Mouse (Mus musculus) layer of hippocampus, postnatal 36 days (tissue): Measurements from ENCODE around the gene C8b. TPM values are rescaled to one million over a fixed set of nuclear protein-coding genes. Genes with fewer than 3 reads are reported as not detected.

Experiments used
- DNase-seq, 2 experiments: peaks; one replicate each; pipeline ENCODE4 v3.0.0; 2022
- total RNA-seq, 2 experiments: library from RNA; stranded (reverse); gene quantifications; 2 replicates each; pipeline ENCODE4 v1.2.3; 2021

Gene C8b
- not detected for total RNA-seq

DNA sequence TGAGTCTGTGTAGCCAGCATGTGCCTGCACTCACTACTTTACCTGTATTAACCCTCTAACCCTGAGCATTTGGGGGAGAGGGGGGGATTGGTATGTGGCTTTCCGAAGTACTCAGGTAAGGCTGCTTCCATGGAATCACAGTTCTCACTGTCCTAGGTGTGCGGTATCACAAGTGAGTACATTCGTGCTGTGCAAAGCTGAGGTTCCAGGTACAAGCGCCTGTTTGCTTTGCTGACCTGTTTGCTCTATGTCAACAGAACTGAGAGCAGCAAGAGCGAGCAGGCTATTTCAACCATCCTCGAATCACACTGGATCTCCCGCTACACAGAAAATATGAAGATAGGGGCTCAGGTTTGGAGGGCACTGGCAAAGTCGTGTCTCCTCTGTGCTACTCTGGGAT lies at the start of gene C8b:
C8b (plus strand) TSS at position 253 of the 400 bp plus-strand sequence.
- DNase-seq = no peak

DNA sequence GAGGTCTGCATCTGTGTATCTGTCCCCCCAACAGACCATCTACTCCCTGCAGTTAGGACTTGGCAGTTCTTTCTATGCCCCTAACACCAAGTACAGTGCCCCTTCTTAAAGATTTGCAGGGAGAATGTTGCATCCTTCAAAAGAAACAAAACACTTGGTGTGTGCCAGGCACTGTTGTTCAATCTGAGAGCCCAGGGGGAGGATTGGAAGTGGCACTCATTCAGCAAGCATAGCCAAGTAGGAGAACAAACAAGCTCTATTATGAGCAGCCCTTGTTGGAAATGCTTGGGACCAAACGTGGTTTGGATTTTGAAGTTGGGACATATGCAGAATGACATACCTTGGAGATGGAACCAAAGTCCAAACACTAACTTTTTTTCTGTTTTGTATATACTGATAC lies 49.6 kb upstream of the C8b start:
- no peak for DNase-seq

DNA sequence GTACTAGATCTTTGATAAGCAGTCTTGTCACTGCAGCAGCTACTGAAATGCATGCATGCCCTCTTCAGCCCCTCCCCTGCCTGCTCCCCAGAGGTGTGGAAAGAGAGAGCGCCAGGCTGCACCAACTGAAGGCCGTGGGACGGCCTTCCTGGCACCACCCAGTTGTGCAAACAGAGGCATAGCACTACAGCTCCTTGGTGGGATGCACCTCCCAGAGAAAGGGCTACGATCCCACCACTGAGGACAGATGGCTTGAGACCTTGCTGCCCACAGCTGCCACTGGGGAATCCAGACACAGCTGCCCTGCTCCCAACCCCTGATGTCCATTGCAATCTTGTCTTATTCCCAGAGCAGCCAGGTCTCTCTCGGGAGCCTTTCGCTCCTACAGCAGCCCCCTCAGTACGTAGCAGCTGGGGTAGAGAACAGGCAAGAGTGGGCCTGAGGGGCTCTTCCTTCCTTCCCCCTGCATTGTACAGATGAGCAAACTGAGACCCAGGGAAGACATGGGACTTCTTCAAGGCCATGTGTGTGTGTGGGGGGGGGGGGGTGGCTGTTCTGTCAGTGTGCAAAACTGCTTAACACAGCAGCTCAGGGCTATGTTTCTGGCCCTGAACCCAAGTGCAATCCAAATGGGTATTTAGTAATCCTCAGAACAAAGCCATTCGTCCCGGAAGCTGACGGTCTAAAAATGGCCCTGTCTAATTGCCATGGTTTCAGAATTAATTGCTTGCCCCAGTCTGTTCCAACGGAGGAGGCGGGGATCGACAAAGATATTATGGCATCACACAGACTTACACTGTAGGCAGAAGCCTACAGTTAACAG lies 46.9 kb upstream of the C8b start:
- peak; percentile 59 to 64 for DNase-seq

DNA sequence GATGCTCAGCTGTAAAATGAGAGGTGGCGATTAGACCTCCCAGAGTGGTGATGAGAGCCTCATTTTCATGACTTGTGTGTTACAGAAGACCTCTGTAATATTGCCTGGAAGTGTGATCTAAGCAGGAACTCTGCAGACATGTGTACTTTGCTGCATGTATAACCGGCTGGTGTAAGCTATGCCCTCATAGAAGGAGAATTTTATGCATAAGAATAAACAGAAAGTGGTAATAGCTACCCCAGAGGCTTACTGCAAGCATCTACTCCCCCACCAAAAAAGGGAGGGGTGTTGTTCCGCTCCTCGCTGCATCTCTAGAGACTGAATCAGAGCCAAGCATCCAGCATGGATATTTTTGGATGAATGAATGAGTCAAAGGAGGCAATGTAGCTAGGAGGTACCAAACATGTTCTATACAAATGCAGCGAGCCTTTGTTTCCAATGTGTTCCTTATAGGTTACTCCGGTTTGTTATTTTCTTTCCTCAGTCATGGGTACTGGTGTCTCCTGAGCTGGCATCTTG lies 42.5 kb upstream of the C8b start:
- no peak for DNase-seq

DNA sequence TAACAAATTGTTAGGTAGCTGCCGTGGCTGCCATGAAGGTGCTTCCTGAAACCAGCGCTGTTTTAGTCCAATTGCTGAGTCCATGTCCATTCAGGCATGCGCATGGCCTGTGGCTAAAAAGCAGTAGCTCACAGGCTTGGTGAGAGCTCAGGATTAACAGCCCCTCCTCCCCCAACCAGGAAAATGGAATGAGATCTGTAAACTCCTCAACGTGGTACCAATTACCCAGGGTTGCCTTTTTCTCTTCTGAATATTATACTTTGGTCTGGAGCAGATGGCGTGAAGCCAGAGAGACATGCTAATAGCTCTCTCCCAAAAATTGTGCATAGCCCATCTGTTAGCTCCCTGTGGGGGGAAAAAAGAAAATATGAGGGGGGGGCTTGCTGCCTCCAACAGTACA lies 41.9 kb upstream of the C8b start:
- DNase-seq = no peak

DNA sequence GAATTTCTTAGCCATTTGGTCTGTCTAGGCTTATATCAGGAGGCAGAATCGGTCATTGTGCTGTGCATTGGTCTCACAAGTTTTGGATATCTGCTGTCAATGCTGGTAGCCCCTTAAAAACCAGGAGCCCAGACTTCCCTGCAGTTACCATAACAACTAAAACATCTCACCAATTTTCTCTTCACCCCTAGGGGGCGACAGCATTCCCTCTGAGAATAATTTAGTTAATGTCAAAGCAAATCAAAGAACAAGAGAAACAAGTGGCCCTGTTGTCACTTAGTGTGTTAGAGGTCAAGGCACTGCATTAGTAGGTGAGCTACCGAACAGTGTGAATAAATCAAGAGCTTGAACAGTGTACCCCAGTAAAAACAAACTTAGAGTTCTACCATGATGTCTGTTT lies 40.4 kb upstream of the C8b start:
- DNase-seq = no peak

DNA sequence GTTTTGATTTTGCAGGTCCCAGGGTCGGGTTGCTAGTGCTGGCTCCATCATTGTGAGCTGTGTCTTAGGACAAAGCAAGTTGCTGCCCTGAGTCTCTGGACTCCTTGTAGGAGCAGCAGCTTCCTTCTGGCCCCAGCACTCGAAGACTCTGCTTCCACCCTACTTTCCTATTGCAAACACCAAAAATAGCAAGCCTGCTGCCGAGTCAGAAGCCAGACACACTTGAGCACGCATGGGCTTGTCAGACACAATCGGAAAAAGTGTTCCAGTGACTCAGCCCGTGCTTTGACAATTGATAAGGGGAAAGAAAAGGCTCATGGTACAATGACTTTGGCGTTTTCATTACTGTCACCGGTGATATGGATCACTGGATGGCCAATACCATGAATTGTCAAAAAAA lies 36.9 kb upstream of the C8b start:
- no peak for DNase-seq

DNA sequence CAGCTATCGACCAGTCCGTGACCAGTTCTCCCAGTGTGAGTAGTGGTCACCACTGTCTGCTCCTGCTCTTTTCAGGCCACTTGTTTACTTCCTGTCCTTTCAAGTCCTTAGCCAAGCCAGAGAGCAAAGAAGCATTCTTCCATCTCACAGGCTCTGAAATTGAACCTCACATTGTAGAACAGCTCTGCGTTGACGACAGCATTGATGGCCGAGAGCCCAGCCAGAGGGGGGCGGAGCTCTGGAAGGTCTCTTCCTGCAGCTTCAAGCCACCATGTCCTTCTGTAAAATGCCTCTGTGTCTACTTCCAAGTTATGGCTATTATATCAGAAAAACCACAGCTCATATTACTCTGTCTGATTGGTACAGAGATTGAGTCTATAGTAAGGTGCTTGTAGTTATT lies 19.6 kb upstream of the C8b start:
- DNase-seq = peak; percentile 20 to 31

DNA sequence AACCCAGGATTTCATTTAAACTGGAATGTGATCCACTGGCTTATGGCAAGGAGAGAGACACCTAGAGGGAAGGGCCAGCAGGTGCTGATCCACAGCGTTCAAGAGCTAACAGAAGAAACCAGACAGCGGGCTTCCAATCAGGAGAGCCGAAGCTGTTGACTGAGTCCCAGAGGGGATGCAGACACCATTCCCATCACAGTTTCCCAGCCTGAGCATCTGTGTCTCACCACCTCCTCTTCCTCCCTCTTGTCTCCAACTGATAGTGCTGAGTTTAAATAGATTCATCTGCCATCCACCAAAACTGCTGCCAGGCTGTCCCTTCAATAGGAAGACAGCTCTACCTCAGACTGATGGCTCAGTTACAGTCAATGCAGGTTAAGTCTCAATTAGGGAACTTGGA lies 12.0 kb upstream of the C8b start:
- peak; percentile 19 to 23 for DNase-seq

DNA sequence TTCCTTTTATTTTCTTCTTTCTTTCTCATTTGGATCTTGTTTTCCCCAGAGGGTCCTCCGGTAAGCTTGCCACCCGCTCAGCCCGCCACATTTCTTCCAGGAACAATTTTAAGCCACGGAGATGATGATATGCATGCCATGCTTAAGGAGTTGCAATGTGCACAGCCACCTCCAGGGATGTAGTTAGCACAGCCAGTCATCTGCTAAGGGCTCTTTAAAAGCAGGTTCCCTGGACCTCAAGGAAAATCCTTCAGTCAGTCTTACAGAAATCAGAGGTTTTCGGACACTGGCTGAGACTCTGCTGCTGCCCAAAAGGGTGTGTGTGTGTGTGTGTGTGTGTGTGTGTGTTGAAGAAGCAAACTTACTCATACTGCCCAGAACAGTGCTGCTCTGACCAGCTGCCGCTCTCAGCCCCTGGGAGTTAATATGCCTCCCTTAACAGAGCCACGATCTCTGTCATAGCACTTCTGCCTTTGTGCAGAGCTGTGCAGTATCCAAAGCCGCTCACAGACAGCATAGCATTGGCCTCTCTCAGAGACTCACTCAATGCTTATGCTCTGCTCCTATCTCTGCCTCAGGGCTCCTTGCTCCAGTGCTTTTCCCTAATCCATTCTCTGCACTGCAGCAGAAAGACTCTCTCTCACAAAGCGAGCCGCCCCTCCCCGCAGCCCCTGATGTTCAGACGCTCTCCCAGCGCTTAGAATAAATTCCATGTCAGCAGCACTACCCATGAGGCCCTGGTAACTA lies 5.1 kb upstream of the C8b start:
- DNase-seq = no peak

DNA sequence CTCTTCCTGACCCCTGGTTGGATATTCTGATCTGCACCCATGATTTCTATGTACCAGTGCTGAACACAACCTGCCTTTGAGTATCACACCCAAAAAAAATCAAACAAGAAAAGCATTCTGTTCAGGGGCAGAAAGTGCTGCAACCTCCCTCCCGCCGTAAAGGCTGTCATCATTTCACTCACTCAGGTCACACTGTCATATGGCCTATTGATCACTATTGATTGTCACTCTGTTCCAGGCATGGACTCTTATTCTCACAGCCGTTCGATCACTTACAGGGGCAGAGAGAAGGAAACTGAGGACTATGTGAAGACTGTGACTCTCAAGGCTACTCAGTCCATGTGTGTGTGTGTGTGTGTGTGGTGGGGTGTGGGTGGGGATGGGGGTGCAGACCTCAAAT lies 2.1 kb downstream of the C8b start:
- no peak for DNase-seq

DNA sequence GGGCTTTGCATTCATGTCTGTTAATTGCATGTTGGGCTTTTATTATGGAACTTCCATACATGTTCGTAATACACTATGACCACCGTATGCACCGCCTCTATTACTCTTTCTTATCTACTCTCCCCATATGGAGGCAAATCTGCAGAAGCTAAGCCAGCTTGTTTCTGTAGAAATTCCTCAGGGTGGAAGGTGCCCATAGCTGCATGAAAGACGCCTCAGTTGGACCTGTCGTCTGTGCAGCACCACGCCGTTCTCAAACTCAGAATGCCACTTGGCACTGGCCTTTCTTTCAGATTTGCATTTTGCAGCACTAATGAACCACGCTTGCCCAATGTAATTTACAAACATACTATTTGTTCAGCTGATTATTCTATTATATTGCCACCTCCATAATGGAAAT lies 3.5 kb downstream of the C8b start:
- no peak for DNase-seq

DNA sequence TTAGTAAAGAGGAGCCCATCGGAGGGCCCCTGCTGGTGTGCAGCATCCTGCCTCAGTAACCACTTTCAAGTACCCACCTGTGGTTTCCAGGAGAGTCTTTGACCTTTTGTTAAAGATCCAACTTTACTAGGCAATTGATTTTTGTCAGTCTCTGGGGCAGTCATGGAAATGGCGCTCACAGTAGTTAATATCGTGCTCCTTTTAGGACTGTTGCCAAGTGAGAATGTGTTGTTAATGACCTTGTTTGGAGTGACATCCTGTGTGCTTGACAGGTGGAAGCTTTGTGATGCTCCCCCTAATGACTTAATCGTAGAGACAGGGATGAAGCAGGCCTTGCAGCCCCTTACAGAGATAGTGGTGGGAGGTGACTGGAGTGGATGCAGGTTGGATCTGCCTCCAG lies 4.2 kb downstream of the C8b start:
- DNase-seq = no peak

DNA sequence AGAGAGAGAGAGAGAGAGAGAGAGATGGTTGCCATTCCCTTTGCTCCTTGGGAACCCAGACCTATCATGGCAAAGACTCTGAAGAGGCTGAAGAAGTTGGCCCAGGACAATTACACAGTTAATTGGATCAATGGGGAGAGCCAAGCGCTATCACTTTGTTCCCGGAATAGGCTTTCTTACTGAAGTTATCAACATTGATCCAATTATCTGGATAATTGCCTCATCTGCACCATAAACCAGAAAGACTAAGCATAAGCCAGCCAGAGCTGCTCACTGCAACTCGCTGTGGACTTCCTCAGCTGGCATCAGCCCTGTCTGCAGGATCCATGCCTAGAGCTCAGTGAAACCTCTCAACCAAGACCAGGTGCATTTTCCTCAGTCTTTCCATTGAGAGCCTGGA lies 9.5 kb downstream of the C8b start:
- DNase-seq = no peak

DNA sequence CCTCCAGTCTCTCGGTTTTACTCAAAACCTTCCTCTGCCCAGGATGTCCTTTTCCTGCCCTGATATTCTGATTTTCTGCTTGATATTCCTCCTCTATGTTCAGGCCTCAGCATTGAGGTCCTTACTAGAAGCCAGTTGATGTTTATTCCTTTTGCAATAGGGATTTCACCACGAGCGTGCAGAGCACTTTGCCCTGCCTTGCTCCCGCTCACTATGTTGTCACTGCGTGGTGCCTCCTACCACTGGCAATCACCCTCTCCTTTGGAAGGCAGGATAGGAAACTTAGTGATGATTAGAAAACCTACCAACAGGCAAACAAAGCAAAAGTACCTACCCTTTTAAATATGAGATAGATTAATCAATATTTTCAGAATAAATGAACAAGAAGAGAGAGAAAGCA lies 13.3 kb downstream of the C8b start:
- DNase-seq = no peak

DNA sequence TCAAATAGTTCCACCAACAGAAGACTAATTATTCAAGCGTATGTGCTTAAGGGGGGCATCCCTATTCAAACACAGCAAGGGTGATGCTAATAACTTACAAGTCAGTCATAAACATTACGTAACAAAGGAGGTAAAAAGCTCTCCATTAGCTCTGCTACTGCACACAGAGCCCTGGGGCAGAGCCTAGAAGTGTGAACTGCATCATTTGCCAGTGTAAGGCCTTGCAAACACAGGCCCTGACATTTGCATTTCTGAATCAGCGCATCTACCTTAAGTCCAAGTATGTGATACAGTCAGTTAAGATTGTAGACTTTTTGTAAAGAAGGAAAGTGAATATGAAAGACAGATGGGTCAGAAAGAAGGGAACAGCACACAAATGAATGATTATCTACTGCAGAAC lies 15.3 kb downstream of the C8b start:
- no peak for DNase-seq

DNA sequence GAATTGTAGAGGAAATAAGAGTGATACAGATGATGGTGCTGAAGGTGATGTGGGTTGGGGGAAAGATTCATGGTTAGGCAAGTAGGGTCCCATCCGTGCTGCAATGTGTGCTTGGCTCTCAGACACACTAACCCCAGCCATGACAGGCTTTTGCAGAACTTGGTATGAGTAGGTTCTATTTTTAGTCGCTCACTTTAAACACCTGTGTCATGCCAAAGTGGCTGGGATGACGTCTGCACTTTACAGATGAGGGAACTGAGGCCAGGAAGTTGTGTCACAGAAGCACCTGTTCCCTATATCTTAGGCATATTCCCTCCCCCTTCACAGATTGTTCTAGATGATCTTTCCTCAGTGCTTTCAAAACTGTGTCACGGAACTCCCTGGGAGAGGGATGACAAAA lies 16.2 kb downstream of the C8b start:
- DNase-seq = no peak

DNA sequence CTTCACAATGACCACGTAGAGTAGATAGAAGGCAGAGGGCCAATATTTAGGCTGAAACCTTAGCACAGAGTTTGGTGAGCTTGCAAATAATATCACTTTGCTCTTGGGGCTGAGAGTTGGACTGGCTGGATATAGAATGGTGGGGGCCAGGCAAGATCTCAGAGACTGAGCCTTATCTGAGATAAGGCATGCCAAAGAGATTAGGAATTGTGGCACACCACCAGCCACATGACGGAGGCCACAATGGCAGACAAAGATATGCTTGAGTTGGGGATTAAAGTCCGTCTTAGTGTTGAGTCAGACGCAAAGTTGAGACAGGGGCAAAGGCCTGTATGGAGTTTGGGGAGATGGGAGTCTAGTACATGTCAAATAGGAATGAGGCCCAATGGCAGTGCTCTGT lies 26.0 kb downstream of the C8b start:
- no peak for DNase-seq

DNA sequence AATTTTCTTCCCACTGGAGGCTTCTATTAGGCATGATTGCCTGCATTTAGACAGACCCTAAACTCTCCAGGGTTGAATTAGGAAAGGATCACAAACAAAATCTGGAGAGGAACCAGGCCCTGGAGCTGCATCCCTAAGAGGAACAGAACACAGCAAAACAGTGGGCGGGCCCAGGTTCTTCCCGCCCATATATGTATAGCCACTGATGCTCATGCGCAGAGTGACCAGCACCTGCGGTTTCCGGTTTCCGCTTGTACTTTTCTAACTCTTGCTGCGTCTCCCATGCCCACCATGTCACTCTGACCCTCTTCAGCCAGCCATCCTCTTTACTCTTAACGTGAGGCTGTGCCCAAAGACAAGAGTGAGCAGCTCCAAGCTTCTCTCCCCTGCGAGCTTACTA lies 32.8 kb downstream of the C8b start:
- no peak for DNase-seq

DNA sequence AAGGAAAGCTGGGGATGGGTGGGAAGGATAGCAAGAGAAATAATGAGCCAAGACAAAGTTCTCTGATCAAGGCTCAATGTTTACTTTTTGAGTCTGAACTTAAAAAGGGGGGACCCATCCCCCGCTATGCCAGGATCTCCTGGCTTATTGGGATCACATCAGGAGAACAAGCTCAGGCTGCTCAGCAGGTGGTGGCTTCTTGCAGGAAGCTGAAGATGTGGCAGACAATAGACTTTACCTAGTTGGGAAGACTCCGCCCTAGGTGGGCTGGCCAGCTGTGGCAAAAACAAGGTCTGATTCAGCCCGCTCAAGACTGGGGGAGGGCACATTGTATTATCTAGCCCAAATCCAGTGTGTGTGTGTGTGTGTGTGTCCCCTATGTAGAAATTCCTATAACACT lies 35.5 kb downstream of the C8b start:
- no peak for DNase-seq

DNA sequence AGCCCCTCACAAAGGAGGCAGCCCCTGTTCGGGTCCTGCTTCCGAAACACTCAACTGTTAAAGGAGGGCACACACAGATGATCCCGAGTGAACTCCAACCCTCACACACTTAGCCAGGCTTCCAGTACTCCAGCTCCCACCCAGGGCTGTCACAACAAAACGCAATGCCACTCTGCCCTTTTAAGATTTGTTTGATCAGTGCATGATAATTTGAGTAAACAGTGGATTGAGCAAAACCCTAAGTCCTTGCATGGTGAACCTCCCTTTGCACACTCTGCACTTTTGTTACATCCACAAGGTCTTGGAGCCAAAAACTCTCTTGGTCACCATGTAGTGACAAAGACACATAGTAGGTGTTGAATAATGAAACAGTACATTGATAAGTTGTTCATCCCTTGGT lies 38.0 kb downstream of the C8b start:
- no peak for DNase-seq

DNA sequence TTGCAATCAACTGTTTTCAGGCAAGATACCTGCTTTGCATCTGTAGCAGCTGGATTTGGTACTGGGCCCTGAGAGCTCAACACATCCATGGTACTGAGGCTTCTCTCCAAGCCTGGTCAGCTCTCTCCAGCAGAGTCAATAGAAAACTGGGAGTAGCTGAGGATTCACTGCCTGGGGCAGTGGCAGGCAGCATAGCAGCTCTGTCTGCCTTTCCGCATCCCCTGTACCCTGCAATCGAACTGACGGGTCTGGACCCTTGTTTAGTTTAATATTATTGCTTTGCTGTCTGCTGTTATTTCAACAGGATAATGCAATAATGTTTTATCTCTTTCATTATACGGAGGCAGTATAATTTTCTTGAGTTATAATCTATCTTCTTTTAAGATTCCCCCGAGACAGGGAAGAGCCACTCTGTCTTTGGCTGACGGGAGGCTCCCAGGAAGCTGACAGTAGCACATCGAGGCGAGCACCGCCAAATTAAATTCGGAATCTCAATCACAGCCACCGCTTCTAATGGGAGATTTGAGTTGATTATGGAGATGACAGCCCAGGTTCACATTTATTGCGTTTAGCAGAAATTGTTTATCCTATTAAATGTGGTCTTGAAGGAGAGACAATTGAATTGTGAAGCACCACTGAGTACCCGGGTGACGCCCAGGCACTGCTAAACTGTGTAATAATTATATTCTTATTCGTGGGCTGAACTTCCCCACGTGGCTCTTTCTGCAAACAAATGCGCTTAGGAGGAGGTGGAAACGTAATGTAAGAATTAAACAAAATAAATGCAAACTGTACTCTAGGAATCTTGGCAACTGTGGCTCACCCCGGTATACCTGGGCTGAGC lies 39.5 kb downstream of the C8b start:
- no peak for DNase-seq

DNA sequence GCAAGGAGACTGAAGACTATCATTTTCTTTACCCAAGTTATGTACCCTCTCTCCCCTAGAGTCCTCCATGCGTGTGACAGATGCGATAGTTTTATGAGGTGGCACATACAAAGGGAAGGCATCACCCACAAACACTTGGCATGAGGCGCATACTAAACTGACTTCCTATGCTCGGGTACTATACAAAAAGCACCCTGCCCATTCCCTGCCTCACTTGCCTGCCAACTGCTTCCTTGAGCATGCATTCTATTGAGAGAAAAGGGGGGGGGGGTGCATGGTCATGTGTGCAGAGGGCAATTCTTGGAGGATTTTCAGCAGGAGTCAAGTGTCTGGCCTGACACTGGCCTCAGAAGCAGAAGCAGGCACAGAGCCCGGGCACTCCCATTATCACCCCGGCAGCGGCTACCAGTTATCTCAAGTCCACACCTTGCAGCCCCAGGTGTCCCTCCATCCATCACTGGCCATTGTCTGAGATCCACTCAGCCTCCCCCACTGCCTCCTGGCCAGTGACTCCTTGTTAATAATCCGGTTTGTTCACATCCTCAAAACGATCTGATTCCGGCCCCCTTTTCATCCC lies 44.7 kb downstream of the C8b start:
- DNase-seq = no peak
